Mouse (Mus musculus) megakaryocyte, embryonic 14.5 days (primary cell): ENCODE data around the gene Eya2.

Source experiments
- FLI1 ChIP-seq: IDR thresholded peaks from 2 replicates; pipeline ENCODE4 v1.6.1; 2012; ENCODE audit warnings: low read length, inconsistent platforms, mixed read lengths
- GATA1 ChIP-seq: IDR thresholded peaks from 3 replicates; pipeline ENCODE4 v1.6.1; 2012; ENCODE audit warnings: mixed read lengths, low read length, inconsistent platforms, borderline replicate concordance

DNA sequence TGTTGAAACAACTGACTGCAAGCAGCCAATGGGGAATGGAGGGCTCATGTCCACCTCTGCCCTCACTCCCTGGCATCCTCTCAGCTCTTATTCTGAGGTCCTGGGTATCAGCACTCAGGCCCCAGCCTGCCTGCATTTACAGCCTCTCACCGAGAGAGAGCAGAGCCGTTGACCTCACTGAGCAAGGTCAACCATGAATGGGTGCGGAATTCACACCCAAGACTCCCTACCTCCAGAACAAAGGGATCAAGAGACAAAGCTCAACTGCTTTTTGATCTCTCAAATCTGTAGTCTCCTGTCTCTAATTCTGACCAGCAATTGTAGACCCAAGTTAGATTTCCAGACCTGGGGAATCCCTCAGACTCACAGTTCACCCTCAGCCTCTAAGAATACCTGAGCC lies 48.8 kb downstream of the Eya2 start:
- TF ChIP-seq GATA1 (no peak), FLI1 (no peak)
